8 mouse cellular contexts compared by ENCODE assay signal in genomic region chr7:24903444-24903825, GRCm38 (mm10). TPM values are rescaled to one million over a fixed set of nuclear protein-coding genes. Genes with fewer than 3 reads are reported as not detected.
A peak's percentile ranks its signal among the peaks of the same experiment; 100 is the strongest.
DNase-seq lines count a peak whose midpoint lies in the region; ATAC-seq and TF ChIP-seq lines count a peak whose summit lies in the region.

No protein-coding gene starts in this region.

- no peak for DNase-seq in heart, postnatal 14 days
- DNase-seq in CH12.LX (ENCODE audit: extremely low read depth), result no peak
- no peak for DNase-seq in urinary bladder, postnatal 10 days (ENCODE audit: low spot score)
- DNase-seq in right cerebral cortex, postnatal 10 days (ENCODE audit: low spot score in 2 of 2), result no peak
- no peak for DNase-seq in cerebellum, postnatal 25 days

- H3K27ac ChIP-seq in heart, embryonic 12.5 days (ENCODE audit: poor library complexity, severe bottlenecking), result peak overlapping the region; percentile 89
- peak overlapping the region; percentile 97; the same call in 1 of the 2 replicates for H3K27ac ChIP-seq in CH12.LX (ENCODE audit: insufficient read depth, low read depth)
- H3K27ac ChIP-seq in forebrain, embryonic 15.5 days (replicated peaks), result peak overlapping the region; percentile 31
- peak overlapping the region; percentile 91 for H3K27ac ChIP-seq in liver, embryonic 16.5 days (ENCODE audit: low read length)

- peak overlapping the region; percentile 68 for H3K4me3 ChIP-seq in heart, embryonic 12.5 days
- H3K4me3 ChIP-seq in CH12.LX (replicated peaks in 1 of 3; ENCODE audit: low read depth in 2 of 3, low read length in 2 of 3, poor library complexity in 1 of 3), result peak overlapping the region; percentile 75 to 95 (median 77)
- peak overlapping the region; percentile 68 for H3K4me3 ChIP-seq in forebrain, embryonic 15.5 days
- H3K4me3 ChIP-seq in liver, embryonic 16.5 days (ENCODE audit: low read depth, low read length), result peak overlapping the region; percentile 77

- H3K4me1 ChIP-seq in heart, embryonic 12.5 days (replicated peaks), result peaks cover 42% of the 10 kb centered on the region
- peaks cover 21 to 53% of the 10 kb centered on the region in 2 experiments for H3K4me1 ChIP-seq in CH12.LX (ENCODE audit: control insufficient read depth in 1 of 2, insufficient read depth in 2 of 2)
- peaks cover 28% of the 10 kb centered on the region for H3K4me1 ChIP-seq in forebrain, embryonic 15.5 days
- peaks cover 47% of the 10 kb centered on the region for H3K4me1 ChIP-seq in liver, embryonic 16.5 days (ENCODE audit: control insufficient read depth, low read depth, low read length)

- peaks cover 39% of the 10 kb centered on the region for H3K79me2 ChIP-seq in CH12.LX (replicated peaks; ENCODE audit: control insufficient read depth, extremely low read depth, insufficient read depth, poor library complexity, severe bottlenecking)

- H3K9me3 ChIP-seq in heart, embryonic 12.5 days (replicated peaks), result no peaks in the 10 kb centered on the region
- H3K9me3 ChIP-seq in CH12.LX (replicated peaks; ENCODE audit: low read length), result no peaks in the 10 kb centered on the region
- H3K9me3 ChIP-seq in forebrain, embryonic 15.5 days, result no peaks in the 10 kb centered on the region
- no peaks in the 10 kb centered on the region for H3K9me3 ChIP-seq in liver, embryonic 16.5 days (replicated peaks; ENCODE audit: control insufficient read depth, low read length)

- H3K27me3 ChIP-seq in heart, embryonic 12.5 days (replicated peaks), result no peaks in the 10 kb centered on the region
- no peaks in the 10 kb centered on the region for H3K27me3 ChIP-seq in CH12.LX (replicated peaks)
- H3K27me3 ChIP-seq in forebrain, embryonic 15.5 days, result no peaks in the 10 kb centered on the region
- no peaks in the 10 kb centered on the region for H3K27me3 ChIP-seq in liver, embryonic 16.5 days (ENCODE audit: control insufficient read depth, insufficient read depth, low read depth, low read length)

- H3K9ac ChIP-seq in heart, embryonic 12.5 days, result peak overlapping the region; percentile 83
- peak overlapping the region; percentile 98 for H3K9ac ChIP-seq in CH12.LX (ENCODE audit: insufficient read depth, low read depth)
- H3K9ac ChIP-seq in forebrain, embryonic 15.5 days (replicated peaks), result peak overlapping the region; percentile 74
- H3K9ac ChIP-seq in liver, embryonic 16.5 days (ENCODE audit: low read depth, low read length), result peak overlapping the region; percentile 74

- no peak for TF ChIP-seq POLR2A in CH12.LX (IDR thresholded peaks at IDR 0.05; ENCODE audit: low read depth, low read length)

- intact Hi-C loops in heart, postnatal 14 days (cut with DNase I), result loop anchor here (5.0 to 10.0 kb wide), 2 partner anchors 69 to 321 kb away; partner anchors contain the start of genes Dedd2, Rabac1 and Zfp526

- no peak for TF ChIP-seq CTCF in CH12.LX (conservative IDR thresholded peaks at IDR 0.05 in 1 of 2, IDR thresholded peaks at IDR 0.05 in 1 of 2; ENCODE audit: low read depth in 2 of 2, low read length in 2 of 2)

- peak overlapping the region; percentile 92 for H3K4me2 ChIP-seq in heart, embryonic 12.5 days
- H3K4me2 ChIP-seq in CH12.LX (ENCODE audit: insufficient read depth, low read depth, poor library complexity, severe bottlenecking), result peak overlapping the region; percentile 63
- peak overlapping the region; percentile 74 for H3K4me2 ChIP-seq in forebrain, embryonic 15.5 days (replicated peaks)
- H3K4me2 ChIP-seq in liver, embryonic 16.5 days (ENCODE audit: low read depth, low read length), result peak overlapping the region; percentile 82

- 23% methylated on average over 10 of the region's 10 CpGs for WGBS in heart, embryonic 12.5 days
- WGBS in forebrain, embryonic 15.5 days, result 47% methylated on average over 10 of the region's 10 CpGs
- whole genome bisulfite sequencing in liver, embryonic 16.5 days (ENCODE audit: insufficient replicate concordance), result 7% methylated on average over 10 of the region's 10 CpGs

- in situ Hi-C loops in CH12.LX (cut with MboI; ENCODE audit: low pct_ligation_motif_present, low pct_unique_long_range_greater_than_20kb, low sequenced_read_pairs), result loop anchor here (10.0 kb wide), 1 partner anchor 49 kb away; no protein-coding TSS in a partner anchor

- no peak for TF ChIP-seq RAD21 in CH12.LX (IDR thresholded peaks at IDR 0.05; ENCODE audit: low read depth, low read length)

- dilution Hi-C loops in CH12.LX (cut with MboI; ENCODE audit: extremely low pct_ligation_motif_present, extremely low pct_unique_long_range_greater_than_20kb, low sequenced_read_pairs), result no loop called here

- TF ChIP-seq EP300 in CH12.LX (IDR thresholded peaks at IDR 0.05; ENCODE audit: low read length), result no peak

- no peak for ATAC-seq in heart, embryonic 12.5 days (ENCODE audit: insufficient number of reproducible peaks, low FRiP score)
- no peak for ATAC-seq in forebrain, embryonic 15.5 days (replicated peaks)
- no peak for ATAC-seq in liver, embryonic 16.5 days (ENCODE audit: low read depth)

- H3K36me3 ChIP-seq in heart, embryonic 12.5 days, result peaks cover 5% of the 10 kb centered on the region
- H3K36me3 ChIP-seq in CH12.LX (replicated peaks in 1 of 2; ENCODE audit: control insufficient read depth in 1 of 2, insufficient read depth in 1 of 2, low read length in 1 of 2), result peaks cover 37 to 58% of the 10 kb centered on the region in 2 experiments
- peaks cover 3% of the 10 kb centered on the region for H3K36me3 ChIP-seq in forebrain, embryonic 15.5 days
- H3K36me3 ChIP-seq in liver, embryonic 16.5 days (ENCODE audit: control insufficient read depth, insufficient read depth), result peaks cover 6% of the 10 kb centered on the region

TF ChIP-seq in CH12.LX, 34 proteins besides CTCF, POLR2A, EP300 and RAD21:
- no peak for TF ChIP-seq CHD1 (IDR thresholded peaks at IDR 0.05; ENCODE audit: low read depth, low read length)
- 0 out of 2 replicates have a peak, but pooled peaks have one; percentile 10 for TF ChIP-seq POLR2AphosphoS2 (IDR thresholded peaks at IDR 0.05; ENCODE audit: low read depth, low read length)
- TF ChIP-seq ZMIZ1 (IDR thresholded peaks at IDR 0.05; ENCODE audit: low read depth, low read length), result no peak

RNA-seq across cellular contexts. Expression of gene Arhgef1, which starts 0.7 kb away (rescaled TPM):
- polyA plus RNA-seq in heart, embryonic 12.5 days (2016; fragmentation: Nextera tagmentation; extraction: Ambion mirVana), result 82.7 and 83.0 TPM in 2 replicates
- total RNA-seq in heart, postnatal 14 days (2021), result 10 to 100 TPM; 76.1 to 78.7 TPM
- total RNA-seq in CH12.LX (2012; rRNA removed) (37.8 and 40.2 TPM in 2 replicates), CH12.LX (2014; rRNA removed) (14.6 and 17.8 TPM in 2 replicates)
- 128 and 134 TPM in 2 replicates for polyA plus RNA-seq in CH12.LX (2012; ENCODE audit: insufficient read length, low read depth)
- 74.4 and 82.0 TPM in 2 replicates for polyA plus RNA-seq in forebrain, embryonic 15.5 days (2015; fragmentation: Nextera tagmentation; extraction: Ambion mirVana)
- 35.1 and 38.0 TPM in 2 replicates for polyA plus RNA-seq in liver, embryonic 16.5 days (2015; fragmentation: Nextera tagmentation; extraction: Ambion mirVana)

RNA-seq across cellular contexts. Expression of gene Cd79a, which starts 6.3 kb away (rescaled TPM):
- polyA plus RNA-seq in heart, embryonic 12.5 days (2016; fragmentation: Nextera tagmentation; extraction: Ambion mirVana), result 0.15 TPM in 1 of 2 replicates, not detected in the other
- total RNA-seq in heart, postnatal 14 days (2021), result 1 to 10 TPM; 1.3 to 1.5 TPM
- 71.3 and 75.2 TPM in 2 replicates for total RNA-seq in CH12.LX (2012; rRNA removed)
- 46.6 and 51.8 TPM in 2 replicates for total RNA-seq in CH12.LX (2014; rRNA removed)
- 313 and 422 TPM in 2 replicates for polyA plus RNA-seq in CH12.LX (2012; ENCODE audit: insufficient read length, low read depth)
- polyA plus RNA-seq in forebrain, embryonic 15.5 days (2015; fragmentation: Nextera tagmentation; extraction: Ambion mirVana), result 0.20 and 0.34 TPM in 2 replicates
- 10.5 and 13.9 TPM in 2 replicates for polyA plus RNA-seq in liver, embryonic 16.5 days (2015; fragmentation: Nextera tagmentation; extraction: Ambion mirVana)

RNA-seq across cellular contexts. Expression of gene Rps19, which starts 19.3 kb away (rescaled TPM):
- 1,145 and 1,216 TPM in 2 replicates for polyA plus RNA-seq in heart, embryonic 12.5 days (2016; fragmentation: Nextera tagmentation; extraction: Ambion mirVana)
- 100 to 1,000 TPM; 529 to 548 TPM for total RNA-seq in heart, postnatal 14 days (2021)
- 4,140 and 4,169 TPM in 2 replicates for total RNA-seq in CH12.LX (2012; rRNA removed)
- 2,094 and 2,149 TPM in 2 replicates for total RNA-seq in CH12.LX (2014; rRNA removed)
- 1,720 and 1,739 TPM in 2 replicates for polyA plus RNA-seq in CH12.LX (2012; ENCODE audit: insufficient read length, low read depth)
- polyA plus RNA-seq in forebrain, embryonic 15.5 days (2015; fragmentation: Nextera tagmentation; extraction: Ambion mirVana), result 1,460 and 1,591 TPM in 2 replicates
- polyA plus RNA-seq in liver, embryonic 16.5 days (2015; fragmentation: Nextera tagmentation; extraction: Ambion mirVana), result 1,002 and 1,147 TPM in 2 replicates

RNA-seq across cellular contexts. Expression of gene Dmrtc2, which starts 33.6 kb away (rescaled TPM):
- not detected in 2 replicates for polyA plus RNA-seq in heart, embryonic 12.5 days (2016; fragmentation: Nextera tagmentation; extraction: Ambion mirVana)
- not detected for total RNA-seq in heart, postnatal 14 days (2021)
- total RNA-seq in CH12.LX (2012; rRNA removed) (not detected in 2 replicates), CH12.LX (2014; rRNA removed) (not detected in 2 replicates)
- not detected in 2 replicates for polyA plus RNA-seq in CH12.LX (2012; ENCODE audit: insufficient read length, low read depth)
- not detected in 2 replicates for polyA plus RNA-seq in forebrain, embryonic 15.5 days (2015; fragmentation: Nextera tagmentation; extraction: Ambion mirVana)
- not detected in 2 replicates for polyA plus RNA-seq in liver, embryonic 16.5 days (2015; fragmentation: Nextera tagmentation; extraction: Ambion mirVana)

RNA-seq across cellular contexts. Expression of gene Lypd4, which starts 33.7 kb away (rescaled TPM):
- not detected in 2 replicates for polyA plus RNA-seq in heart, embryonic 12.5 days (2016; fragmentation: Nextera tagmentation; extraction: Ambion mirVana)
- total RNA-seq in heart, postnatal 14 days (2021), result not detected
- total RNA-seq in CH12.LX (2012; rRNA removed) (not detected in 2 replicates), CH12.LX (2014; rRNA removed) (not detected in 2 replicates)
- polyA plus RNA-seq in CH12.LX (2012; ENCODE audit: insufficient read length, low read depth), result not detected in 2 replicates
- polyA plus RNA-seq in forebrain, embryonic 15.5 days (2015; fragmentation: Nextera tagmentation; extraction: Ambion mirVana), result not detected in 2 replicates
- not detected in 2 replicates for polyA plus RNA-seq in liver, embryonic 16.5 days (2015; fragmentation: Nextera tagmentation; extraction: Ambion mirVana)

Comparison
In these comparisons a context has a peak if more than half of its experiments do, and no peak if none do; other contexts are left out.
1. H3K27ac ChIP-seq: peak in every context shown above with its lines; median percentile 97 in CH12.LX; 91 in liver, embryonic 16.5 days; 89 in heart, embryonic 12.5 days; 31 in forebrain, embryonic 15.5 days.
2. RNA of gene Cd79a, which starts 6.3 kb away (polyA plus RNA-seq): 313 to 422 TPM in CH12.LX; 10.5 to 13.9 TPM in liver, embryonic 16.5 days, 0.20 to 0.34 TPM in forebrain, embryonic 15.5 days and 0.15 TPM in heart, embryonic 12.5 days; every median in the first group is over 10 times any median in the second.
3. Peak in every context shown above with its lines, with median percentiles within 50 percentile points of each other: H3K4me2 ChIP-seq, H3K4me3 ChIP-seq and H3K9ac ChIP-seq.